Mouse (Mus musculus): ENCODE results near the gene Ythdf1. TPM values are rescaled to one million over a fixed set of nuclear protein-coding genes. Genes with fewer than 3 reads are reported as not detected.

Gene Ythdf1
- polyA plus RNA-seq (2015; fragmentation: Nextera tagmentation; extraction: Ambion mirVana), result 44.9 and 50.1 TPM in 2 replicates

DNA sequence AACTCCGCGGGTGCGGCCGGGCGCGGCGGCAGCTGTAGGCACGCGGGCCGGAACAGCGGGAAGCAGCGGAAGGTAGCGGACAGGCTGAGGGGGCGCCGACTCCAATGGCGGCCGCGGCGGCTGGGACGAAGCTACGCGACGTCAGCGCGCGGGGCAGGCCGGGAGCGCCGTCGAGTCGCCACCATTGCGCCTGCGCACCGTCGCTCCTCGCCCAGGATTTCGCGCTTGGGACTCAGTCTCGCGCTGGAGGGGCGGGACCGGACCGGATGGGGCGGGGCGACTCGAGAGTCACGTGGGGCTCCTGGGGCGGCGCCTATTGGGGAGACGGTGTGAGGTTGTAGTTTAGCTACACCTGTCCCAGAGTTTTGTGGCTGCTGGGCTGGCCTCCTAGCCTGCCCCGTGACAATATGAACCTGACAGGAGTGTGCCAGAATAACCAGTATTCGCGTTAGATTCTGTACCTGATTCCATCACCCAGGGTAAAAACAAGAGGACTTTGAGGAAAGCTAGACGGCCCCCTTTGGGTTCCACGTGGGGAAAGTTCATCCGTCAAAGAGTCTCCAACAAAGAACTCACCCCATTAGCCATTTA lies at the start of gene Ythdf1:
Gene Ythdf1 (minus strand): TSS at position 140 of the 591 bp plus-strand sequence.
- under 1% methylated on average over 38 of the region's 56 CpGs for whole genome bisulfite sequencing
- Histone ChIP-seq H3K4me3 (replicated peaks; ENCODE audit: low read length) (peak within 1 kb of the TSS; percentile 99), H3K9ac (replicated peaks; ENCODE audit: low read depth, low read length) (peak within 1 kb of the TSS; percentile 98), H3K36me3 (ENCODE audit: control insufficient read depth, insufficient read depth) (peaks cover 12% of the 10 kb centered on the region), H3K4me1 (replicated peaks; ENCODE audit: control insufficient read depth, insufficient read depth, low read length) (peaks cover 16% of the 10 kb centered on the region), H3K9me3 (ENCODE audit: control insufficient read depth, low read length) (no peaks in the 10 kb centered on the region), H3K27ac (ENCODE audit: low read length) (peak within 1 kb of the TSS; percentile 31; the same call in 1 of the 2 replicates), H3K4me2 (ENCODE audit: low read length) (peak within 1 kb of the TSS; percentile 80), H3K27me3 (replicated peaks; ENCODE audit: control insufficient read depth, insufficient read depth, low read length) (no peaks in the 10 kb centered on the region)
- ATAC-seq, result peak; percentile 97

DNA sequence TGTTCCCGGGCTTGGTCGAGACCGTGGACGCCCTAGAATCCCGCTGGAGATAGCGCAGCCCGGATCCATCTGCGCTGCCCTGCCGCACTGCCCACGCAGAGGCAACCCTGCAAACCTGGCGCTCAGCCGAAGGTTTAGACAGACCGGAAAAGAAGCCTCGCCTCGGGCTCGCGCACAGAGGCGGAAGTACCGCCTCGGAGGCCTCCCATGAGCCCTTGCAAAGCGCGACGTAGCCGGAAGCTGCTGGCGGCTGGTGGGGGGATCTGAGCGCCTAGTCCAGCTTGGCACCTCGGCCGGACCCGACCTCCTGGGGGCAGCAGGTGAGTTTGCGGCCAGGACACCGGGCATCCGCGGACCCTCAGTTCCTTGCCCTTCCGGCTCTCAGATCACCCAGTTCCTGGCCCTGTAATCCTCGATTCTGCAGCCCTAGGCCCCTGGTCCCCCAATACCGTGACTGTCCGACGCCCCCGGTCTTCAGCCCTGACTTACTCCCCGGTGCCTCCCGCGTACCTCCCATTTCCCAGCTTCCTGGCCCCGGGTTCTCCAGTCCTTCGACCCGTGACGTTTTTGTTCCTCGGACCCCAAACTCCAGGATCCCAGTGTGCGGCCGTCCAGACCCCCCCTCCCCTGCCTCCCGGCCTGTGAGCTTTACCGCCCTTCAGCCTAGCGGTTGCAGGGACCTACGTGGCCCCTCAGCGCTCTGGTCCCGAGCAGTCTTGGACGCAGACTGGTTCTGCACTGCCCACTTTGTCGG lies 46.4 kb upstream of the Ythdf1 start, which contains the start of gene Arfgap1:
Gene Arfgap1 (plus strand): TSS at position 216 of the 754 bp plus-strand sequence.
- under 1% methylated on average over 57 of the region's 57 CpGs for WGBS
- Histone ChIP-seq H3K9me3 (ENCODE audit: control insufficient read depth, low read length) (no peaks in the 10 kb centered on the region), H3K27ac (ENCODE audit: low read length) (peak within 1 kb of the TSS; percentile 83), H3K4me3 (replicated peaks; ENCODE audit: low read length) (peak within 1 kb of the TSS; percentile 80), H3K36me3 (ENCODE audit: control insufficient read depth, insufficient read depth) (peaks cover 8% of the 10 kb centered on the region; the same call in 1 of the 2 replicates), H3K9ac (replicated peaks; ENCODE audit: low read depth, low read length) (peak within 1 kb of the TSS; percentile 86), H3K4me1 (replicated peaks; ENCODE audit: control insufficient read depth, insufficient read depth, low read length) (peaks cover 21% of the 10 kb centered on the region), H3K27me3 (replicated peaks; ENCODE audit: control insufficient read depth, insufficient read depth, low read length) (no peaks in the 10 kb centered on the region), H3K4me2 (ENCODE audit: low read length) (peak within 1 kb of the TSS; percentile 76)
- peak; percentile 95 for ATAC-seq

DNA sequence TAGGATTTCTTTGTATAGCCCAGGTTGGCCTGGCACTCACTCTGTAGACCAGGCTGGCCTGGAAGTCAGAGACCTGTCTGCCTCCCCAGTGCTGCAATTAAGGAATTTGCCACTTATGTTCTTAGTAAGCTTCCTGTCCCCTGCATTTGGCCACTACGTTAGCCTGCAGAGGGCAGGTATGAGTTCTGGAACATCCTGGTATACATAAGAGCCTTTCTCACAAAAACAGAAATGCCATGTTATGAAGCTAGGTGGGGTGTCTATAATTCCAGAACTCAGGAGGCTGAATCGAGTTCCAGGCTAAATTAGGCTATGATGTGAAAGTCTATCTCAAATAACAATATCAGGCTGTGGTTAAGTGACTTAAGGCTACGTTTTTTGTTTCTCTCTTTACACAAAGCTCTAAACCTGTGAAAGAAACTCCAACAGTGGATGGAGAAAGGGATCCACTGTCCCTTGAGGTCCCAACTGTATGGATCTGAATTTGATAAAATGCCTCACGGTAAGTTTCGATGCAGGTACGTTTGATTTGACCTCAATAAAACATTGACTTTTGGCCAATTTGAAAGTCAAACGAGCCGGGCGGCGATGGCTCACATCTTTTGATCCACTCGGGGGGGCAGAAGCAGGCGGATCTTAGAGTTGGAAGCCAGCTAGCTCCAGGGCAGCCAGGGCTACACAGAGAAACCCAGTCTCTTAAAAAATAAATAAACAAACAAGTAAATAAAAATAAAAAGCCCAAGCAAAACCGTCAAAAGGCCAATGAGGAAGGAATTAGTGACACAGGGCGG lies 45.5 kb upstream of the Ythdf1 start:
- Histone ChIP-seq H3K27ac (ENCODE audit: low read length) (peak overlapping the region; percentile 83; the same call in 1 of the 2 replicates), H3K9me3 (ENCODE audit: control insufficient read depth, low read length) (no peaks in the 10 kb centered on the region), H3K36me3 (ENCODE audit: control insufficient read depth, insufficient read depth) (peaks cover under 1% of the 10 kb centered on the region; the same call in 1 of the 2 replicates), H3K4me1 (replicated peaks; ENCODE audit: control insufficient read depth, insufficient read depth, low read length) (peaks cover 21% of the 10 kb centered on the region), H3K27me3 (replicated peaks; ENCODE audit: control insufficient read depth, insufficient read depth, low read length) (no peaks in the 10 kb centered on the region), H3K4me2 (ENCODE audit: low read length) (peak overlapping the region; percentile 76), H3K4me3 (replicated peaks; ENCODE audit: low read length) (peak overlapping the region; percentile 80), H3K9ac (replicated peaks; ENCODE audit: low read depth, low read length) (peak overlapping the region; percentile 86)
- 11% methylated on average over 14 of the region's 14 CpGs for WGBS
- no peak for ATAC-seq

DNA sequence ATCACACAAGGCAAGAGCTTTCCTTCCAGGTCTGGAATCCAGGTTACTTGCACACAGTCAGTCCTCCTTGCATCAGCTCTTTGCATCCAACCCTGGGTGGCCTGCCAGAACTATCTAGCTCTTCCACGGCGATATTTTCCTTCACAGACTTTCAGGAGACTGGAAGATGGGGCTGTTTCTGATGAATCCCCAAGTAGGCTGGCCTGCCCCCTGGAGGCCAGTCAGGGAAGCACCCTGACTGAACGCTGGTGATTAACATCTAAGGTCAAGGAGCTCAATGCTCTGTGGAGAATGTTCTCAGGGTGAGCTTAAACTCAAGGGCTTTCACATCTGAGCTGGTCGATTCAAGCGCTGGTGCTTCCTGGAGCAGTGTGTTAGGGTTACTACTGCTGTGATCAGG lies 43.2 kb upstream of the Ythdf1 start:
- Histone ChIP-seq H3K4me2 (ENCODE audit: low read length) (no peak overlapping the region), H3K27ac (ENCODE audit: low read length) (no peak overlapping the region), H3K9me3 (ENCODE audit: control insufficient read depth, low read length) (no peaks in the 10 kb centered on the region), H3K27me3 (replicated peaks; ENCODE audit: control insufficient read depth, insufficient read depth, low read length) (no peaks in the 10 kb centered on the region), H3K36me3 (ENCODE audit: control insufficient read depth, insufficient read depth) (no peaks in the 10 kb centered on the region), H3K9ac (replicated peaks; ENCODE audit: low read depth, low read length) (no peak overlapping the region), H3K4me1 (replicated peaks; ENCODE audit: control insufficient read depth, insufficient read depth, low read length) (peaks cover 17% of the 10 kb centered on the region), H3K4me3 (replicated peaks; ENCODE audit: low read length) (no peak overlapping the region)
- WGBS, result 5% methylated on average over 5 of the region's 5 CpGs
- ATAC-seq, result 0 out of 2 replicates have a peak, but pooled peaks have one; percentile 21

DNA sequence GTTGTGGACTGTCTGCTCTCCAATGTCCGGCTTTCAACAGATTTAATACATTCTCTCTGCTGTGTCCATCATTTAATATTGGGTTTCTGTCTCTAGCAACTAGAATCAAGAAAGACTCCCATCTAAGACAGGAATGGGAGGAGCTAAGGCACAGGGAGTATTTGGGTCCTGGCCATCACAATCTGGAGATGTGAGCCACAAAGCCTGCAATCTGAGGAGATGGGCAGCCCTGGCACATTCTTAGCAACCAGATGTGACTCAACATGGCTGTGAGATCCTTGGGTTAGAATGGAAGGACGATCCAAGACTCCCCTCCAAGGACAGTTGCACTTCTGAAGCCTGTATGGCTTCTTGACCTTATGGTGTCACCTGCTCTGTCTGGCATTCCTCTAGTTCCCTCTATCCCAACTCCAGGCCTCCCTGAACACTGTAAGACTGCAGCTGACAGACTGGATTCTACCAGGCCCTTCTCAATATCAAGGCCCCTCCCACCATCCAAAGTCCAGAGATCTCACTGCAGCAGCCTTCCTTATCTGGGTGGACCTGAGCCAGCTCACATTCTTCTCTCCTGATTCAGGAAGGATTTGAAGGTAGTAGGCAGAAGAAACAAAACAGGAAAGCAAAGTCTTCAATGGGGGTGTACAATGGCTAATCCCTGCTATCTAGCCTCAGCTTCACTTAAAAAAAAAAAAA lies 42.0 kb upstream of the Ythdf1 start:
- Histone ChIP-seq H3K27ac (ENCODE audit: low read length) (no peak overlapping the region), H3K9ac (replicated peaks; ENCODE audit: low read depth, low read length) (no peak overlapping the region), H3K4me2 (ENCODE audit: low read length) (no peak overlapping the region), H3K9me3 (ENCODE audit: control insufficient read depth, low read length) (no peaks in the 10 kb centered on the region), H3K4me1 (replicated peaks; ENCODE audit: control insufficient read depth, insufficient read depth, low read length) (peaks cover 7% of the 10 kb centered on the region), H3K36me3 (ENCODE audit: control insufficient read depth, insufficient read depth) (no peaks in the 10 kb centered on the region), H3K4me3 (replicated peaks; ENCODE audit: low read length) (no peak overlapping the region), H3K27me3 (replicated peaks; ENCODE audit: control insufficient read depth, insufficient read depth, low read length) (no peaks in the 10 kb centered on the region)
- WGBS, result 71% methylated on average over 2 of the region's 2 CpGs
- ATAC-seq, result no peak

DNA sequence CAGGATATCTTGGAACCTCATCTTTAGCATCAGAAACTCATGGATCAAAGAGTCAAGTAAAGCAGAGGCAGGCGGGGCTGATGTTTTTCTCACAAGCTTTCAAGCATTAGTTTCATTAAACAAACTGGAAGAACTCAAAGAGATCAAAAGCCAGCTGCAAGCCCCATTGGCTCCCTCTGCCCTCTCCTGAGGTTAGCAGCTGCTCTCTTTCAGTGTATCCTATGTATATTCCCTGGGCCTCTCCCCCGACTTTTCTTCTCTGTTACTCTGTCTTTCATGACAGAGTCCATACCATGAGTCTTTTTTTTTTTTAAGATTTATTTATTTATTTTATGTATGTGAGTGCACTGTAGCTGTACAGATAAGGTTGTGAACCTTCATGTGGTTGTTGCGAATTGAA lies 39.4 kb upstream of the Ythdf1 start:
- no peaks in the 10 kb centered on the region for H3K4me1 ChIP-seq (replicated peaks; ENCODE audit: control insufficient read depth, insufficient read depth, low read length)
- H3K36me3 ChIP-seq (ENCODE audit: control insufficient read depth, insufficient read depth), result no peaks in the 10 kb centered on the region
- ATAC-seq, result no peak
- 81% methylated on average over 3 of the region's 3 CpGs for WGBS
- no peak overlapping the region for H3K4me3 ChIP-seq (replicated peaks; ENCODE audit: low read length)
- H3K9me3 ChIP-seq (ENCODE audit: control insufficient read depth, low read length), result no peaks in the 10 kb centered on the region
- no peak overlapping the region for H3K27ac ChIP-seq (ENCODE audit: low read length)
- no peak overlapping the region for H3K4me2 ChIP-seq (ENCODE audit: low read length)
- no peaks in the 10 kb centered on the region for H3K27me3 ChIP-seq (replicated peaks; ENCODE audit: control insufficient read depth, insufficient read depth, low read length)
- no peak overlapping the region for H3K9ac ChIP-seq (replicated peaks; ENCODE audit: low read depth, low read length)

DNA sequence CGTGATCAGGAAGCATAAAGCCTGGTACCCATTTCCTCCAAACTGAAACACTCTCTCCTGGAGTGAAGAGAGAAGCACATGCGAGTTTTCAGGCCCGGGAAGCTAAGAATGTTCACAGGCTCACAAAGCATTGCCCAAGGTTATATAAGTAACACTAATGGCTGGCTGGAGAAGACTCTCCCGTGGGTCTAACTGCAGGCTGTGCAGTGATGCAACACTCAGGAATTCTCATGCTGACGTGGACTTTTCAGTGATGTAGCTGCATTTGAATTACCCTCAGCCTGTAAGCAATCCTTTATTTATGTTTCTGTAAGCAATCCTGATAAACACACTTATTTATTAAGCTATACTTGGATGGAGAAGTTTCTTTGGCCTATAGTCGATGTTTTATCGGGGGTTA lies 38.9 kb upstream of the Ythdf1 start:
- Histone ChIP-seq H3K4me1 (replicated peaks; ENCODE audit: control insufficient read depth, insufficient read depth, low read length) (0 out of 2 replicates have a peak, but pooled peaks cover 3% of the 10 kb centered on the region), H3K4me3 (replicated peaks; ENCODE audit: low read length) (no peak overlapping the region), H3K36me3 (ENCODE audit: control insufficient read depth, insufficient read depth) (no peaks in the 10 kb centered on the region), H3K9me3 (ENCODE audit: control insufficient read depth, low read length) (no peaks in the 10 kb centered on the region), H3K27ac (ENCODE audit: low read length) (no peak overlapping the region), H3K4me2 (ENCODE audit: low read length) (no peak overlapping the region), H3K27me3 (replicated peaks; ENCODE audit: control insufficient read depth, insufficient read depth, low read length) (no peaks in the 10 kb centered on the region), H3K9ac (replicated peaks; ENCODE audit: low read depth, low read length) (no peak overlapping the region)
- ATAC-seq, result no peak
- 80% methylated on average over 7 of the region's 7 CpGs for WGBS

DNA sequence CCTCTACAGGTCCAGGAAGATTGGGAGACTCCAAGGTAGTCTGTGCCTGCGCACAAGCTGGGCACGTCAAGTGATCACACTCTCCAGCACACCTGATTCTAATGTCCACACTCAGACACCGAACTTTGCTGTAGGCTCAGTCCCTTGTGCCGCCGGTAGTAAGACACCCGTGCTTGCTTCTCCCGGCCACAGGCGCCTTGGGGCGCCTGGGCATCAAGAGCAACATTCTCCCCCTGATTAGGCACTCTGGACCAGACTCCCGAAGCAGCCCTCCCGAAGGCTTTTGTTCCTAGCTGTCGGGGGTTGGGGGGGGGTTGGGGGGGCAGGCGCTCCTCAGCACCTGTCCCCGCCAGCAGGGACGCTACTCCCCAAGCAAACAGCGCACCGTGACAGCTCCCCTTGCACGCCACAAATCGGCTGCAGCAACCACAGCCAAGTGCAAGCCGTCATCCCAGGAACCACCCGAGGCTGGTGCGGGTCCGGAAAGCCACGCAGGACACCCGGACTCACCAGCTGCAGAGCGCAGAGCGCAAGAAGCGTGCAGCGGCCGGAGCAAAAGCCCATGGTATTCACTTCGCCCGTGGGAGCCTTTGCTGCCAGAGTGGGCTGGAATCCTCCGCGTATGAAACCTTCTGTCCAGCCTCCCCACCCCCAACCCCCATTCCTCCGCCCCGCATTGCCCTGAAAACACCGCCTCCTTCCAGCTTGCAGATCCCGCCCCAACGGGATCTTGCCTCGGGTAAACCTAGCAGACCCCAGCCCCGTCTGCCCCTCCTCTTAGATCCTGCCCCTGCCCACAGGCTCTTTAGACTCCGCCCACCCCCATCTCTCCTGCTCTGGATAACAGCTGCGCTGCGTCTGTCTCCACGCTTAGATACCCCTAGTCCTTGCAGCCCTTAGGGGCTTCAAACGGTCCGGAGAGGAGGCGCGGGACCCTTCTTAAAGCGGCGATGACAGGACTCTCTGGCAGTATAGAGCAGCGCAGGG lies 33.6 kb upstream of the Ythdf1 start, which contains the start of gene Nkain4:
Gene Nkain4 (minus strand): TSS at position 639 of the 987 bp plus-strand sequence.
- Histone ChIP-seq H3K4me2 (ENCODE audit: low read length) (peak within 1 kb of the TSS; percentile 74), H3K4me3 (replicated peaks; ENCODE audit: low read length) (peak within 1 kb of the TSS; percentile 49), H3K27ac (ENCODE audit: low read length) (peak within 1 kb of the TSS; percentile 53), H3K9me3 (ENCODE audit: control insufficient read depth, low read length) (no peaks in the 10 kb centered on the region), H3K9ac (replicated peaks; ENCODE audit: low read depth, low read length) (peak within 1 kb of the TSS; percentile 64), H3K36me3 (ENCODE audit: control insufficient read depth, insufficient read depth) (no peaks in the 10 kb centered on the region), H3K27me3 (replicated peaks; ENCODE audit: control insufficient read depth, insufficient read depth, low read length) (no peaks in the 10 kb centered on the region), H3K4me1 (replicated peaks; ENCODE audit: control insufficient read depth, insufficient read depth, low read length) (peaks cover 34% of the 10 kb centered on the region)
- ATAC-seq, result peak; percentile 92
- under 1% methylated on average over 52 of the region's 52 CpGs for WGBS

Measured in forebrain, embryonic 16.5 days (tissue).